Mouse (Mus musculus) brown adipose tissue, adult 24 weeks (tissue): ENCODE results near the gene Memo1. TPM values are rescaled to one million over a fixed set of nuclear protein-coding genes. Genes with fewer than 3 reads are reported as not detected.
"Not testable (repeated sequence)": the region's sequence is repeated elsewhere in the genome, so short reads cannot be mapped to it uniquely, and the experiment has no call there.

Source experiments
- H3K27ac ChIP-seq: fragments of 200-500 bp; replicated peaks from 2 replicates; pipeline ENCODE4 v1.5.1; 2012; ENCODE audit warnings: low read depth, mild to moderate bottlenecking, low read length
- H3K4me1 ChIP-seq: fragments of 200-500 bp; 2 replicates; pipeline ENCODE4 v1.6.1; 2012; ENCODE audit warnings: low read length, mixed read lengths; ENCODE audit not compliant: control insufficient read depth, insufficient read depth, insufficient read length
- H3K4me3 ChIP-seq: fragments of 200-500 bp; 2 replicates; pipeline ENCODE4 v1.5.1; 2012; ENCODE audit warnings: low read depth, mild to moderate bottlenecking, low read length, moderate library complexity; ENCODE audit not compliant: insufficient read depth
- polyA plus RNA-seq: library from polyadenylated mRNA; stranded (reverse); fragments of >200 nt; gene quantifications from 2 replicates; pipeline ENCODE4 v1.2.4, GENCODE M21; 2012; ENCODE audit not compliant: missing spikeins, insufficient read depth, insufficient read length

The Memo1 gene
- polyA plus RNA-seq, 1 experiment, result 81.4 TPM

GRCm38 (mm10) chr17:74228131-74228759, 67.1 kb downstream of the Memo1 start:
- Histone ChIP-seq H3K27ac (no peak overlapping the region), H3K4me3 (no peak overlapping the region), H3K4me1 (no peaks in the 10 kb centered on the region)

GRCm38 (mm10) chr17:74217304-74217703, 78.0 kb downstream of the Memo1 start:
- Histone ChIP-seq H3K4me3 (no peak overlapping the region), H3K4me1 (no peaks in the 10 kb centered on the region), H3K27ac (no peak overlapping the region)

- not testable (repeated sequence) for H3K27ac ChIP-seq, H3K4me1 ChIP-seq, H3K4me3 ChIP-seq
These were observed 82.3 kb downstream of the Memo1 start for GRCm38 (mm10) chr17:74212831-74213524.

DNA sequence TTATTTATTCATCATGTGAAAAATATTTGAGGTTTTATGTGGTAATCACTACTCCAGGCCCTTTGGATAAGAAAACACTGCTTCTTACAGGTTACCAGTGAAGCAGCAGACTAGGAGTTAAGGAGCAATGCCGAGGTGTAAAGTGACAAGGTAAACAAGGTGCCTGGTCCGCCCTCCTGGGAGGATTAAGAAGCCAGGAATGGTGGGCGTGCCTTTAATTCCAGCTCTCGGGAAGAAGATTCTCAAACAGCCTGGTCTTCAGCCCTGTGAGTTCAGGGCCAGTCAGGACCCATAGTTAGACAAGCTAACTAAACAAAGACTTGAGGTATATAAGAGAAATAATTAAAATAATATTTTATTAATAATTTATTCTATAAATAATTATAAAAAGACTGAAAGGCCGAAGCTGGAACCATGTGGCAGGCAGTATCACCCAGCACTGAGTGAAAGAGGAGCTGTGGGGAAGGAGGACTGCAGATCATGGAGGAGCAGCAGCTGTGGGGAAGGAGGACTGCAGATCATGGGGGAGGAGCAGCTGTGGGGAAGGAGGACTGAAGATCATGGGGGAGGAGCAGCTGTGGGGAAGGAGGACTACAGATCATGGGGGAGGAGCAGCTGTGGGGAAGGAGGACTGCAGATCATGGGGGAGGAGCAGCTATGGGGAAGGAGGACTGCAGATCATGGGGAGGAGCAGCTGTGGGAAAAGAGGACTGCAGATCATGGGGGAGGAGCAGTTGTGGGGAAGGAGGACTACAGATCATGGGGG, 86.0 kb downstream of the Memo1 start:
- H3K27ac ChIP-seq, result no peak overlapping the region
- H3K4me3 ChIP-seq, result no peak overlapping the region
- H3K4me1 ChIP-seq, result no peaks in the 10 kb centered on the region

GRCm38 (mm10) chr17:74195943-74196342, 99.4 kb downstream of the Memo1 start:
- Histone ChIP-seq H3K4me1 (no peaks in the 10 kb centered on the region), H3K4me3 (no peak overlapping the region), H3K27ac (no peak overlapping the region)

DNA sequence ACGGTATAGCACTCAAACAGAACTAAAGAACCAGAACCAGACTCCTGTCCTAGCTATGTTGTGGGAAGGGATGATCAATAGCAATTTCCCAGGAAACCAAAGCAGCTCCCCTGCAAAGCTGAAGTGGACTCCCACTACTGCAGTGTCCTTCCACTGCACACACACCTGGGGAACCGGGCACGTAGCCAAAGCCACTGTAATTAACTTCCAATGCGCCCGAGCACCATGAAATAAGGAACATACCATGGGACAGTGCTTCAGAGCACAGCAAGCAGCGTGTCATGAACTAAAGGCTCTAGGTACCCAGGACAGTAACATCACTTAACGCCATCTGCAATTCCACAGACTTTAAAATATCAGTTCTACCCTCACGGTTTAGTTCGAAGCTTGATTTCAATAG, 100.6 kb downstream of the Memo1 start:
- Histone ChIP-seq H3K27ac (no peak overlapping the region), H3K4me3 (no peak overlapping the region), H3K4me1 (no peaks in the 10 kb centered on the region)

GRCm38 (mm10) chr17:74193463-74193862, 101.9 kb downstream of the Memo1 start:
- no peak overlapping the region for H3K27ac ChIP-seq

GRCm38 (mm10) chr17:74191446-74191845, 103.9 kb downstream of the Memo1 start:
- Histone ChIP-seq H3K4me3 (no peak overlapping the region), H3K4me1 (peaks cover 3% of the 10 kb centered on the region), H3K27ac (no peak overlapping the region)

More at GRCm38 (mm10) chr17:74193463-74193862, 101.9 kb downstream of the Memo1 start:
- Histone ChIP-seq H3K4me1 (no peaks in the 10 kb centered on the region), H3K4me3 (no peak overlapping the region)

DNA sequence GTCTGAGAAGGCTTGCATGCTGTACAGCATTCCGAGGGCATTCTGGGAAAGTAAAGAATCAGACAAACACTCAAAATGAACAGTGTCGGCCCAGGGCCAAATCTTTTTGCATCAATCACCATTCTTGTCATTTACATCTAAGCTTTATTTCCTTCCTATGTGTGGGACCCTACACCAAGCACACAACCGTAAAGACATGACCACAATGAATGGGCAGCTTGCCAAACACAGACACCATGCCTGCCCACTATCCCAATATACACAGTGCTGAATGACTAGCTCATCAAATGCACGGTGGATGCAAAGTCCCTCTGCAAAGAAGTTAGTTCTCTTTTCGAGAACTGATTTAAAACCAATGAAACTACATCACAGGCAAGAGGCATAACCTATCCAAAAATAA, 109.1 kb downstream of the Memo1 start:
- Histone ChIP-seq H3K4me1 (peaks cover 3% of the 10 kb centered on the region), H3K4me3 (no peak overlapping the region), H3K27ac (no peak overlapping the region)

DNA sequence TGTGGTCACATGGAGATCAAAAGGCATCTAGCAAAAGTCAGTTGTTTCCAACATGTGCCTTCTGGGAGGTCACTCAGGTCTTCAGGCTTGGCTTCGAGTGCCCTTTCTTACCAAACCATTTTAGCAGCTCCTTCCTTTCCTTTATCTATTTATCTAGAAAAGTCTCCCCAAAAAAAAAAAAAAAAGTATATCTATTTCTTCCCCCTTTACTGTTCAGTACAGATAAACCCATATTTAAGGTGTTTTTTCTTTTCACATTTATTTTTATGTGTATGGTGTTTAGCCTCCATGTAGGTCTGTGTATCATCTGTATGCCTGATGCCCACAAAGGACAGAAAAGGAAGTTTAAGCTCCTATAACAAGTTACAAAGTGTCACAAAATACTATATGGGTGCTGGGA, 110.6 kb downstream of the Memo1 start:
- Histone ChIP-seq H3K4me1 (peaks cover 3% of the 10 kb centered on the region), H3K4me3 (no peak overlapping the region), H3K27ac (no peak overlapping the region)

DNA sequence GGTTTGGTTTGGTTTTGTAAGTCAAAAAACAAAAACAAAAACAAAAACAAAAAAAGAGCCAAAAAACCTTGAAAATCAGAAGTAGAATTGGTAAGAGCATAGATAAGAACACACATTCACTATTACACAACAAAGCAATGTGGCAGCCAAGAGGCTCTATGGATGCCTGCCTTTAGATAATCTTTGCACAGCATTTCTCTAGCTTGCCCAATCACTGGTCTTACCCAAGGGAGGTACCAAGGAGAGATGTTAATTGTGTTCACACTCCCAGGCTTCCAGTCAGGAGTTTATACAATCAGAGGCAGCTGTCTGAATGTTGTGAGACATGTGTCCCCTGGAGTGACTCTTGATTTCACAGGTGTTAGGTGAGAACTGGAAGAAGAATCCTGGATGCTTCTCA, 114.4 kb downstream of the Memo1 start:
- Histone ChIP-seq H3K4me3 (no peak overlapping the region), H3K27ac (no peak overlapping the region)

GRCm38 (mm10) chr17:74179640-74180039, 115.7 kb downstream of the Memo1 start:
- H3K4me1 ChIP-seq, H3K4me3 ChIP-seq, H3K27ac ChIP-seq: not testable (repeated sequence)

More for the DNA sequence above, 114.4 kb downstream of the Memo1 start:
- no peaks in the 10 kb centered on the region for H3K4me1 ChIP-seq

- H3K27ac ChIP-seq, result no peak overlapping the region
- no peaks in the 10 kb centered on the region for H3K4me1 ChIP-seq
- H3K4me3 ChIP-seq, result no peak overlapping the region
These were observed 121.6 kb downstream of the Memo1 start for GRCm38 (mm10) chr17:74173726-74174125.

GRCm38 (mm10) chr17:74172834-74173233, 122.5 kb downstream of the Memo1 start:
- Histone ChIP-seq H3K4me3 (no peak overlapping the region), H3K4me1 (no peaks in the 10 kb centered on the region), H3K27ac (no peak overlapping the region)

DNA sequence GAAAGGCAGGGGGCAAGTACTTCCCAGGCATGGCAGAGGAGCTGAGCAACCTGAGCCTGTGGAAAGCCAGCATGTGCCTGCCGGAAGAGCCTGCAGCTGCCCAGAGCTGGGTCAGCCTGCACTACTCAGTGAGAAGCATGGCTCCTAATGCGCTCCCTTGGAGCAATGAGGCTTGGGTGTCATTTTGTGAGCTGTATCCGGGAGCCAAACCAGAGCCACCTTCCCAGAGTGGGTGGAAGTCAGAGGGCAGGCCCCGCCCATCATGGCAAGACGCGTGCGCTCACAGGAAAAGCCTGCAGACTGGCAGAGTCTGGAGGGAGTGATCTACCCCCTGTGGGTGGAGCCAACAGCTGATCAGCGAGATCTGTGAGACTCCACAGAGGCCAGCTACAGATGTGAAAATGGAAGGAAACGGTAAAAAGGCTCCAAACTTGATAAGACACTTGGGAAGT, 135.9 kb downstream of the Memo1 start:
- no peak overlapping the region for H3K27ac ChIP-seq
- no peaks in the 10 kb centered on the region for H3K4me1 ChIP-seq
- H3K4me3 ChIP-seq, result peak overlapping the region; percentile 39
